Mouse (Mus musculus) MN1 (cell line): ENCODE measurements around the gene Cwc15.

Experiments
- DNase-seq: peaks from one replicate; pipeline ENCODE4 v3.0.0-alpha.2; 2016; ENCODE audit warnings: low spot score

Cwc15 gene

GRCm38 (mm10) chr9:14547584-14548365, 47.4 kb downstream of the Cwc15 start:
- no peak for DNase-seq

GRCm38 (mm10) chr9:14548366-14548761, 47.9 kb downstream of the Cwc15 start:
- DNase-seq: no peak

- no peak for DNase-seq
Observed at GRCm38 (mm10) chr9:14558332-14558731, 57.9 kb downstream of the Cwc15 start.

GRCm38 (mm10) chr9:14559430-14559829, 59.0 kb downstream of the Cwc15 start:
- DNase-seq: no peak

- DNase-seq: no peak
Observed at GRCm38 (mm10) chr9:14559996-14560395, 59.6 kb downstream of the Cwc15 start.
